Mouse (Mus musculus): Measurements from ENCODE around the gene Sdhaf3. TPM values are rescaled to one million over a fixed set of nuclear protein-coding genes. Genes with fewer than 3 reads are reported as not detected.

The Sdhaf3 gene
- polyA plus RNA-seq (2015; fragmentation: Nextera tagmentation; extraction: Ambion mirVana) = 6.8 and 7.6 TPM in 2 replicates

- H3K9me3 ChIP-seq = no peaks in the 10 kb centered on the region
- peak; percentile 100 for ATAC-seq (ENCODE audit: low read depth)
- WGBS = under 1% methylated on average over 52 of the region's 52 CpGs
- peak within 1 kb of the TSS; percentile 80 for H3K27ac ChIP-seq (replicated peaks)
- peak within 1 kb of the TSS; percentile 81 for H3K9ac ChIP-seq
- H3K4me3 ChIP-seq = peak within 1 kb of the TSS; percentile 77
- H3K4me2 ChIP-seq = peak within 1 kb of the TSS; percentile 80
- H3K4me1 ChIP-seq (replicated peaks) = peaks cover 12% of the 10 kb centered on the region
- peaks cover 8% of the 10 kb centered on the region for H3K27me3 ChIP-seq
- no peaks in the 10 kb centered on the region for H3K36me3 ChIP-seq
These were observed at the start of gene Sdhaf3 for GRCm38 (mm10) chr6:6955764-6956561. Gene Sdhaf3, plus strand, starts transcription at chr6:6956004.

- no peak overlapping the region for H3K4me3 ChIP-seq
- no peak overlapping the region for H3K9ac ChIP-seq
- no peak overlapping the region for H3K4me2 ChIP-seq
- no peak for ATAC-seq (ENCODE audit: low read depth)
- H3K27me3 ChIP-seq = no peaks in the 10 kb centered on the region
- H3K27ac ChIP-seq (replicated peaks) = no peak overlapping the region
- WGBS = 74% methylated on average over 8 of the region's 8 CpGs
- no peaks in the 10 kb centered on the region for H3K36me3 ChIP-seq
- no peaks in the 10 kb centered on the region for H3K4me1 ChIP-seq (replicated peaks)
- H3K9me3 ChIP-seq = no peaks in the 10 kb centered on the region
These were observed 46.2 kb upstream of the Sdhaf3 start for GRCm38 (mm10) chr6:6909586-6909985.

- ATAC-seq (ENCODE audit: low read depth) = no peak
These were observed 41.5 kb upstream of the Sdhaf3 start for GRCm38 (mm10) chr6:6914304-6914703.

GRCm38 (mm10) chr6:6914849-6915525 lies 40.8 kb upstream of the Sdhaf3 start:
- no peaks in the 10 kb centered on the region for H3K36me3 ChIP-seq
- H3K4me2 ChIP-seq = no peak overlapping the region
- H3K9me3 ChIP-seq = no peaks in the 10 kb centered on the region
- no peaks in the 10 kb centered on the region for H3K27me3 ChIP-seq
- H3K4me1 ChIP-seq (replicated peaks) = no peaks in the 10 kb centered on the region
- H3K9ac ChIP-seq = no peak overlapping the region
- WGBS = 37% methylated on average over 5 of the region's 5 CpGs
- peak; percentile 67 for ATAC-seq (ENCODE audit: low read depth)
- H3K27ac ChIP-seq (replicated peaks) = no peak overlapping the region
- H3K4me3 ChIP-seq = no peak overlapping the region

More at GRCm38 (mm10) chr6:6914304-6914703, 41.5 kb upstream of the Sdhaf3 start:
- WGBS = 88% methylated on average over 1 of the region's 1 CpGs
- Histone ChIP-seq H3K36me3 (no peaks in the 10 kb centered on the region), H3K27me3 (no peaks in the 10 kb centered on the region), H3K4me1 (replicated peaks) (no peaks in the 10 kb centered on the region), H3K27ac (replicated peaks) (no peak overlapping the region), H3K4me2 (no peak overlapping the region), H3K9ac (no peak overlapping the region), H3K4me3 (no peak overlapping the region), H3K9me3 (no peaks in the 10 kb centered on the region)

- no peak overlapping the region for H3K4me3 ChIP-seq
- ATAC-seq (ENCODE audit: low read depth) = no peak
- H3K36me3 ChIP-seq = no peaks in the 10 kb centered on the region
- H3K4me2 ChIP-seq = no peak overlapping the region
- H3K9me3 ChIP-seq = no peaks in the 10 kb centered on the region
- no peaks in the 10 kb centered on the region for H3K4me1 ChIP-seq (replicated peaks)
- no peak overlapping the region for H3K9ac ChIP-seq
- 61% methylated on average over 9 of the region's 9 CpGs for WGBS
- H3K27ac ChIP-seq (replicated peaks) = no peak overlapping the region
- no peaks in the 10 kb centered on the region for H3K27me3 ChIP-seq
These were observed 40.3 kb upstream of the Sdhaf3 start for GRCm38 (mm10) chr6:6915526-6915915.

- Histone ChIP-seq H3K36me3 (no peaks in the 10 kb centered on the region), H3K4me2 (no peak overlapping the region), H3K27ac (replicated peaks) (no peak overlapping the region), H3K9ac (no peak overlapping the region), H3K27me3 (no peaks in the 10 kb centered on the region), H3K4me3 (no peak overlapping the region), H3K9me3 (no peaks in the 10 kb centered on the region), H3K4me1 (replicated peaks) (no peaks in the 10 kb centered on the region)
- ATAC-seq (ENCODE audit: low read depth) = no peak
- WGBS = 90% methylated on average over 4 of the region's 4 CpGs
These were observed 38.5 kb upstream of the Sdhaf3 start for GRCm38 (mm10) chr6:6917334-6917733.

- no peak overlapping the region for H3K9ac ChIP-seq
- WGBS = 42% methylated on average over 1 of the region's 1 CpGs
These were observed 30.5 kb upstream of the Sdhaf3 start for GRCm38 (mm10) chr6:6925264-6925663.

GRCm38 (mm10) chr6:6930831-6931230 lies 25.0 kb upstream of the Sdhaf3 start:
- Histone ChIP-seq H3K27me3 (no peaks in the 10 kb centered on the region), H3K9ac (no peak overlapping the region), H3K4me1 (replicated peaks) (no peaks in the 10 kb centered on the region), H3K36me3 (no peaks in the 10 kb centered on the region), H3K4me2 (no peak overlapping the region), H3K27ac (replicated peaks) (no peak overlapping the region), H3K4me3 (no peak overlapping the region), H3K9me3 (no peaks in the 10 kb centered on the region)
- no peak for ATAC-seq (ENCODE audit: low read depth)
- WGBS = 82% methylated on average over 4 of the region's 4 CpGs

More at GRCm38 (mm10) chr6:6925264-6925663, 30.5 kb upstream of the Sdhaf3 start:
- Histone ChIP-seq H3K4me2 (no peak overlapping the region), H3K27ac (replicated peaks) (no peak overlapping the region), H3K4me3 (no peak overlapping the region), H3K36me3 (no peaks in the 10 kb centered on the region), H3K27me3 (no peaks in the 10 kb centered on the region), H3K4me1 (replicated peaks) (no peaks in the 10 kb centered on the region), H3K9me3 (no peaks in the 10 kb centered on the region)
- ATAC-seq (ENCODE audit: low read depth) = no peak

GRCm38 (mm10) chr6:6931507-6931906 lies 24.3 kb upstream of the Sdhaf3 start:
- H3K4me3 ChIP-seq = no peak overlapping the region
- H3K27me3 ChIP-seq = no peaks in the 10 kb centered on the region
- no peak for ATAC-seq (ENCODE audit: low read depth)
- H3K4me1 ChIP-seq (replicated peaks) = no peaks in the 10 kb centered on the region
- no peaks in the 10 kb centered on the region for H3K9me3 ChIP-seq
- WGBS = 81% methylated on average over 4 of the region's 4 CpGs
- no peak overlapping the region for H3K27ac ChIP-seq (replicated peaks)
- no peak overlapping the region for H3K9ac ChIP-seq
- no peaks in the 10 kb centered on the region for H3K36me3 ChIP-seq
- no peak overlapping the region for H3K4me2 ChIP-seq

GRCm38 (mm10) chr6:6940845-6941244 lies 15.0 kb upstream of the Sdhaf3 start:
- H3K27ac ChIP-seq (replicated peaks) = no peak overlapping the region
- H3K36me3 ChIP-seq = no peaks in the 10 kb centered on the region
- H3K4me1 ChIP-seq (replicated peaks) = no peaks in the 10 kb centered on the region
- 70% methylated on average over 2 of the region's 2 CpGs for WGBS
- no peak overlapping the region for H3K4me2 ChIP-seq
- no peak for ATAC-seq (ENCODE audit: low read depth)
- no peaks in the 10 kb centered on the region for H3K9me3 ChIP-seq
- H3K4me3 ChIP-seq = no peak overlapping the region
- no peak overlapping the region for H3K9ac ChIP-seq
- no peaks in the 10 kb centered on the region for H3K27me3 ChIP-seq

GRCm38 (mm10) chr6:6942813-6943212 lies 13.0 kb upstream of the Sdhaf3 start:
- ATAC-seq (ENCODE audit: low read depth) = no peak
- 46% methylated on average over 6 of the region's 6 CpGs for WGBS
- H3K9me3 ChIP-seq = no peaks in the 10 kb centered on the region
- H3K27ac ChIP-seq (replicated peaks) = no peak overlapping the region
- H3K4me1 ChIP-seq (replicated peaks) = no peaks in the 10 kb centered on the region
- no peaks in the 10 kb centered on the region for H3K27me3 ChIP-seq
- H3K36me3 ChIP-seq = no peaks in the 10 kb centered on the region
- H3K4me3 ChIP-seq = no peak overlapping the region
- H3K4me2 ChIP-seq = no peak overlapping the region
- no peak overlapping the region for H3K9ac ChIP-seq

GRCm38 (mm10) chr6:6947650-6948049 lies 8.2 kb upstream of the Sdhaf3 start:
- H3K9ac ChIP-seq = no peak overlapping the region
- H3K4me3 ChIP-seq = no peak overlapping the region
- no peaks in the 10 kb centered on the region for H3K9me3 ChIP-seq
- no peaks in the 10 kb centered on the region for H3K36me3 ChIP-seq
- H3K27ac ChIP-seq (replicated peaks) = no peak overlapping the region
- H3K4me2 ChIP-seq = no peak overlapping the region
- H3K27me3 ChIP-seq = peaks cover 4% of the 10 kb centered on the region; the same call in 1 of the 2 replicates
- 8% methylated on average over 1 of the region's 1 CpGs for WGBS
- H3K4me1 ChIP-seq (replicated peaks) = no peaks in the 10 kb centered on the region
- no peak for ATAC-seq (ENCODE audit: low read depth)
